Mouse (Mus musculus) G1E (cell line): ENCODE measurements around the gene Disc1.

Experiments
- CTCF ChIP-seq: IDR thresholded peaks from 2 replicates; pipeline ENCODE4 v1.5.1; 2012; ENCODE audit warnings: low read depth, low read length, inconsistent platforms, mixed read lengths
- GATA1 ChIP-seq: IDR thresholded peaks from 2 replicates; pipeline ENCODE4 v1.6.1; 2012; ENCODE audit warnings: borderline replicate concordance, low read length, inconsistent platforms, mixed read lengths
- GATA2 ChIP-seq: IDR thresholded peaks from 2 replicates; pipeline ENCODE4 v1.6.1; 2012; ENCODE audit warnings: low read depth, low read length, inconsistent platforms, borderline replicate concordance
- TAL1 ChIP-seq: conservative IDR thresholded peaks from 2 replicates; pipeline ENCODE4 v1.6.1; 2012; ENCODE audit warnings: low read depth, low read length, inconsistent platforms, mixed read lengths

DNA sequence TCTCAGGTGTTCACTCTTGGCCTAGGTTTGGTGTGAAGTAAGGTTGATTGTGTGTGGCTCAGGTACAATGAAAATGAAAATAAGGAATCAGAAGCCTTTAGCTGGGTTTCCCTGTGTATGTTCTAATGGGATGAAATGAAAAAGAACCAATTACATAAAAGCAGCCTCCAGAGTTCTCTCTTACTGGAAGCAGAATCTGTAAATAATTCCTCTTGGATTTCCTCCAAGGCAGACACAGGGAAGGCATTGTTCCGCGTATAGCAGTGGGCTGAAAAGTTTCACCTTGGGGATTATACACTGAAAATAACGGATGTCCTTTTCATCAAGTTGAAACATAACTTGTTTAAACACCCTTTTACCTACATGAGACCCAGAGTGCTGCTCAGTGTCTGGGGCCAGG, 26.8 kb upstream of the Disc1 start:
- TF ChIP-seq GATA2 (no peak), CTCF (no peak), GATA1 (no peak), TAL1 (no peak)
